In the genomic region with DNA sequence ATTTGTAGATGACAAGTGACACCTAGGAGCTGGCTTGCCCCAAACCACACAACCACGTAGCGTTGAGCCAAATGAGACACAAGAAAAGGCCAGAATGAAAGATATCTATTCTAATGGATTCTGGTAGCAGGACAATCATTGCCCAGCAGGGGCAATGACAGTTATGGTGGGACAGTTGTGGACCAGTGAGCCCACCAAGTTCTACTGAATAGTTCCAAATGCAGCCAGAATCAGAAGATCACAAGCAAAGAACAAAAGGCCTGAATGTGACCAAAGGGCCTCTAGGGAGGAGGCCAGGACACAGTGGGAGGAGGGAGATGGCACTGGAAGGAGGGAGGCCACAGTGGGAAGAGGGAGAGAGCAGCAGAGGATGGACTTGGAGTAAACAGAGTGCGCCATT, we compare ENCODE assay signal across 24 mouse cellular contexts.
A peak's percentile ranks its signal among the peaks of the same experiment; 100 is the strongest.
DNase-seq lines count a peak whose midpoint lies in the region; ATAC-seq and TF ChIP-seq lines count a peak whose summit lies in the region.
"Had no signal": no experiment of that assay in that cellular context is flagged by ENCODE, and none has a peak within 500 bp of the region (broad histone marks: within the 10 kb centered on the region; RNA-seq: fewer than 3 reads in every experiment).

No protein-coding gene starts in this region.

- H3K36me3 ChIP-seq in midbrain, embryonic 10.5 days, result no peaks in the 10 kb centered on the region
- H3K36me3 ChIP-seq in midbrain, embryonic 15.5 days (replicated peaks), result no peaks in the 10 kb centered on the region
- no peaks in the 10 kb centered on the region for H3K36me3 ChIP-seq in stomach, postnatal 0 days (ENCODE audit: control insufficient read depth, insufficient read depth, low read length)
- H3K36me3 ChIP-seq: embryonic facial prominence, embryonic 12.5 days; embryonic facial prominence, embryonic 15.5 days; heart, embryonic 13.5 days had no signal

- H3K4me2 ChIP-seq in midbrain, embryonic 15.5 days, result no peak overlapping the region
- H3K4me2 ChIP-seq in stomach, postnatal 0 days (replicated peaks; ENCODE audit: low read depth), result no peak overlapping the region
- H3K4me2 ChIP-seq: embryonic facial prominence, embryonic 12.5 days; embryonic facial prominence, embryonic 15.5 days; heart, embryonic 13.5 days; hindbrain, embryonic 14.5 days had no signal

- no peaks in the 10 kb centered on the region for H3K9me3 ChIP-seq in midbrain, embryonic 10.5 days (replicated peaks)
- H3K9me3 ChIP-seq in midbrain, embryonic 15.5 days, result no peaks in the 10 kb centered on the region
- H3K9me3 ChIP-seq in stomach, postnatal 0 days (ENCODE audit: control insufficient read depth, low read length), result no peaks in the 10 kb centered on the region
- H3K9me3 ChIP-seq: embryonic facial prominence, embryonic 12.5 days; embryonic facial prominence, embryonic 15.5 days; heart, embryonic 13.5 days had no signal

- H3K4me3 ChIP-seq in midbrain, embryonic 10.5 days, result no peak overlapping the region
- no peak overlapping the region for H3K4me3 ChIP-seq in midbrain, embryonic 15.5 days
- no peak overlapping the region for H3K4me3 ChIP-seq in stomach, postnatal 0 days (ENCODE audit: low read depth, low read length)
- H3K4me3 ChIP-seq: embryonic facial prominence, embryonic 12.5 days; embryonic facial prominence, embryonic 15.5 days; gastrocnemius, adult 2 months; heart, embryonic 13.5 days had no signal

- no peak overlapping the region for H3K9ac ChIP-seq in midbrain, embryonic 15.5 days
- no peak overlapping the region for H3K9ac ChIP-seq in stomach, postnatal 0 days (ENCODE audit: low read length)
- H3K9ac ChIP-seq: embryonic facial prominence, embryonic 12.5 days; embryonic facial prominence, embryonic 15.5 days; forebrain, postnatal 0 days; heart, embryonic 13.5 days; hindbrain, embryonic 14.5 days had no signal

- no peak for TF ChIP-seq CTCF in stomach, postnatal 0 days (IDR thresholded peaks at IDR 0.05; ENCODE audit: low read depth)

- peak; percentile 8 for DNase-seq in midbrain, embryonic 10.5 days (ENCODE audit: low spot score)
- peak; percentile 29 for DNase-seq in testis, postnatal 10 days (ENCODE audit: low spot score)
- no peak for DNase-seq in testis, postnatal 14 days (ENCODE audit: low spot score)
- DNase-seq in stomach, postnatal 0 days (ENCODE audit: low spot score), result peak; percentile 9
- no peak for DNase-seq in kidney, adult 9 months
- DNase-seq: adrenal gland, adult 2 months; adrenal gland, postnatal 14 days; cerebellum, adult 11 months; cerebellum, adult 2 months; cerebellum, adult 9-11 months; cerebellum, postnatal 25 days; forebrain, postnatal 0 days; gastrocnemius, adult 2 months; gastrocnemius, postnatal 14 days; heart, adult 18-20 months; heart, postnatal 14 days; heart, postnatal 4 days had no signal

- no peak for TF ChIP-seq EP300 in stomach, postnatal 0 days (optimal IDR thresholded peaks at IDR 0.05)

- no peak overlapping the region for H3K27ac ChIP-seq in midbrain, embryonic 10.5 days (replicated peaks)
- H3K27ac ChIP-seq in midbrain, embryonic 15.5 days, result no peak overlapping the region
- no peak overlapping the region for H3K27ac ChIP-seq in stomach, postnatal 0 days (replicated peaks)
- H3K27ac ChIP-seq: embryonic facial prominence, embryonic 12.5 days; embryonic facial prominence, embryonic 15.5 days; gastrocnemius, adult 2 months; heart, embryonic 13.5 days; hindbrain, embryonic 14.5 days had no signal

- peaks cover 40% of the 10 kb centered on the region for H3K27me3 ChIP-seq in midbrain, embryonic 10.5 days (ENCODE audit: low read depth, poor library complexity, severe bottlenecking)
- H3K27me3 ChIP-seq in midbrain, embryonic 15.5 days (replicated peaks), result no peaks in the 10 kb centered on the region
- no peaks in the 10 kb centered on the region for H3K27me3 ChIP-seq in stomach, postnatal 0 days (ENCODE audit: control insufficient read depth, insufficient read depth, low read length)

- WGBS in midbrain, embryonic 10.5 days, result 80% methylated on average over 3 of the region's 3 CpGs
- WGBS in midbrain, embryonic 15.5 days, result 80% methylated on average over 3 of the region's 3 CpGs
- WGBS in stomach, postnatal 0 days, result 78% methylated on average over 3 of the region's 3 CpGs

- no peak for ATAC-seq in midbrain, embryonic 15.5 days (replicated peaks)
- no peak for ATAC-seq in stomach, postnatal 0 days (ENCODE audit: low FRiP score, low TSS enrichment)
- ATAC-seq: CD4-positive, CD25-positive, alpha-beta regulatory T cell, adult 4 months; forebrain, embryonic 14.5 days; forebrain, postnatal 0 days had no signal

- peaks cover 17% of the 10 kb centered on the region for H3K4me1 ChIP-seq in midbrain, embryonic 10.5 days
- peaks cover 24% of the 10 kb centered on the region for H3K4me1 ChIP-seq in midbrain, embryonic 15.5 days
- H3K4me1 ChIP-seq in stomach, postnatal 0 days (replicated peaks; ENCODE audit: control insufficient read depth, insufficient read depth), result 0 out of 2 replicates have a peak, but pooled peaks cover 3% of the 10 kb centered on the region

Comparison
In these comparisons a context has a peak if more than half of its experiments do, and no peak if none do; other contexts are left out.
1. DNase-seq: peak in midbrain, embryonic 10.5 days (single experiment), testis, postnatal 10 days (single experiment) and stomach, postnatal 0 days (single experiment); none in testis, postnatal 14 days (single experiment) and kidney, adult 9 months (single experiment).